In the genomic region with DNA sequence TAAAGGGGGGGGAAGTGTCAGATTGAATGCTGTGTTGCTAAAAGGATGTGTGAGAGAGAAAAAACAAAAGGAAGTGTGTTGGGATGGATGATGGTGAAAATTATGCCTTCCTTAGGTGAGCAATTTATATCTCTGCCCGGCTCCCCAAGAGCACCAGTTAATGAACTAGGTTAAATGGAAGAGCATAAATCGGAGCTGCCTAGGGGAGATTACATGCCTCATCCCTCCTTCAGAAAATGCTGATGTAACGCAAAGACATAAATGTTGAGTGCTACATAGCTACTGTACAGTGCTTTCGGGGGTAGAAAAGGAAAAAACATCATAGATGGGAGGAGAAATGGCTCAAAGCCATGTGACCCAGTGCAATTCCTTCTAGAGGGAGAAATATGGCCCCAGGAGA, we compare ENCODE assay signal across 23 mouse cellular contexts.
A peak's percentile ranks its signal among the peaks of the same experiment; 100 is the strongest.
DNase-seq lines count a peak whose midpoint lies in the region; ATAC-seq lines count a peak whose summit lies in the region.
"Had no signal": no experiment of that assay in that cellular context is flagged by ENCODE, and none has a peak within 500 bp of the region (broad histone marks: within the 10 kb centered on the region; RNA-seq: fewer than 3 reads in every experiment).

No protein-coding gene starts in this region.

- no peak overlapping the region for H3K4me3 ChIP-seq in hindbrain, embryonic 13.5 days
- H3K4me3 ChIP-seq in hindbrain, embryonic 12.5 days: no peak overlapping the region
- no peak overlapping the region for H3K4me3 ChIP-seq in kidney, embryonic 15.5 days (replicated peaks)
- no peak overlapping the region for H3K4me3 ChIP-seq in neural tube, embryonic 14.5 days (ENCODE audit: low read depth, low read length)
- H3K4me3 ChIP-seq: embryonic facial prominence, embryonic 13.5 days; forebrain, embryonic 12.5 days; heart, adult 2 months; heart, embryonic 15.5 days had no signal

- no peaks in the 10 kb centered on the region for H3K27me3 ChIP-seq in hindbrain, embryonic 13.5 days
- no peaks in the 10 kb centered on the region for H3K27me3 ChIP-seq in hindbrain, embryonic 12.5 days
- no peaks in the 10 kb centered on the region for H3K27me3 ChIP-seq in kidney, embryonic 15.5 days
- H3K27me3 ChIP-seq in neural tube, embryonic 14.5 days (ENCODE audit: control insufficient read depth, insufficient read depth, low read length): no peaks in the 10 kb centered on the region
- H3K27me3 ChIP-seq: embryonic facial prominence, embryonic 13.5 days; forebrain, embryonic 12.5 days; heart, embryonic 15.5 days had no signal

- H3K27ac ChIP-seq in hindbrain, embryonic 13.5 days: peak overlapping the region; percentile 61; the same call in 1 of the 2 replicates
- no peak overlapping the region for H3K27ac ChIP-seq in hindbrain, embryonic 12.5 days
- H3K27ac ChIP-seq in kidney, embryonic 15.5 days: peak overlapping the region; percentile 73
- H3K27ac ChIP-seq in neural tube, embryonic 14.5 days (ENCODE audit: low read depth, low read length): peak overlapping the region; percentile 41; the same call in 1 of the 2 replicates
- H3K27ac ChIP-seq: embryonic facial prominence, embryonic 13.5 days; forebrain, embryonic 12.5 days; heart, adult 2 months; heart, embryonic 15.5 days had no signal

- no peak overlapping the region for H3K4me2 ChIP-seq in hindbrain, embryonic 13.5 days
- no peak overlapping the region for H3K4me2 ChIP-seq in hindbrain, embryonic 12.5 days (replicated peaks)
- H3K4me2 ChIP-seq in kidney, embryonic 15.5 days: no peak overlapping the region
- no peak overlapping the region for H3K4me2 ChIP-seq in neural tube, embryonic 14.5 days (ENCODE audit: low read depth, low read length)
- H3K4me2 ChIP-seq: embryonic facial prominence, embryonic 13.5 days; forebrain, embryonic 12.5 days; heart, embryonic 11.5 days; heart, embryonic 15.5 days had no signal

- H3K36me3 ChIP-seq in hindbrain, embryonic 13.5 days: no peaks in the 10 kb centered on the region
- no peaks in the 10 kb centered on the region for H3K36me3 ChIP-seq in hindbrain, embryonic 12.5 days
- H3K36me3 ChIP-seq in kidney, embryonic 15.5 days: peaks cover 78% of the 10 kb centered on the region
- H3K36me3 ChIP-seq in neural tube, embryonic 14.5 days (ENCODE audit: control insufficient read depth, insufficient read depth, low read length): no peaks in the 10 kb centered on the region
- H3K36me3 ChIP-seq: embryonic facial prominence, embryonic 13.5 days; forebrain, embryonic 12.5 days; G1E had no signal

- ATAC-seq in hindbrain, embryonic 13.5 days (ENCODE audit: low FRiP score): peak; percentile 58
- ATAC-seq in hindbrain, embryonic 12.5 days (ENCODE audit: low FRiP score): no peak
- ATAC-seq in kidney, embryonic 15.5 days (replicated peaks; ENCODE audit: low FRiP score): no peak
- ATAC-seq in neural tube, embryonic 14.5 days (ENCODE audit: low read depth): peak; percentile 78
- ATAC-seq in activated CD4-positive, CD25-positive, alpha-beta regulatory T cell, adult 4 months: no peak
- ATAC-seq: CD4-positive, CD25-positive, alpha-beta regulatory T cell, adult 4 months; forebrain, embryonic 16.5 days had no signal

- peaks cover 24% of the 10 kb centered on the region for H3K4me1 ChIP-seq in hindbrain, embryonic 13.5 days (replicated peaks)
- H3K4me1 ChIP-seq in hindbrain, embryonic 12.5 days: peaks cover 17% of the 10 kb centered on the region
- peaks cover 17% of the 10 kb centered on the region for H3K4me1 ChIP-seq in kidney, embryonic 15.5 days
- H3K4me1 ChIP-seq in neural tube, embryonic 14.5 days (ENCODE audit: control insufficient read depth, insufficient read depth, low read length): no peaks in the 10 kb centered on the region

- WGBS in hindbrain, embryonic 13.5 days: 64% methylated on average over 4 of the region's 4 CpGs
- WGBS in hindbrain, embryonic 12.5 days: 79% methylated on average over 4 of the region's 4 CpGs
- 53% methylated on average over 4 of the region's 4 CpGs for WGBS in kidney, embryonic 15.5 days
- WGBS in neural tube, embryonic 14.5 days: 49% methylated on average over 4 of the region's 4 CpGs

- H3K9me3 ChIP-seq in hindbrain, embryonic 13.5 days: no peaks in the 10 kb centered on the region
- H3K9me3 ChIP-seq in hindbrain, embryonic 12.5 days (replicated peaks): no peaks in the 10 kb centered on the region
- H3K9me3 ChIP-seq in kidney, embryonic 15.5 days (replicated peaks): no peaks in the 10 kb centered on the region
- no peaks in the 10 kb centered on the region for H3K9me3 ChIP-seq in neural tube, embryonic 14.5 days (ENCODE audit: control insufficient read depth, low read length)
- H3K9me3 ChIP-seq: embryonic facial prominence, embryonic 13.5 days; forebrain, embryonic 12.5 days; G1E; heart, embryonic 15.5 days had no signal

- no peak overlapping the region for H3K9ac ChIP-seq in hindbrain, embryonic 13.5 days
- no peak overlapping the region for H3K9ac ChIP-seq in hindbrain, embryonic 12.5 days
- H3K9ac ChIP-seq in kidney, embryonic 15.5 days: no peak overlapping the region
- H3K9ac ChIP-seq in neural tube, embryonic 14.5 days (replicated peaks; ENCODE audit: low read depth, low read length): no peak overlapping the region
- H3K9ac ChIP-seq: embryonic facial prominence, embryonic 13.5 days; forebrain, embryonic 12.5 days; heart, embryonic 15.5 days had no signal

- DNase-seq in kidney, postnatal 36 days: no peak
- peak; percentile 2 for DNase-seq in Muller cell, postnatal 12 days (ENCODE audit: inconsistent ontology term)
- DNase-seq: adrenal gland, adult 2 months; adrenal gland, postnatal 25 days; B cell, adult 2 months; cerebellum, adult 18-20 months; cerebellum, adult 9-11 months; cerebellum, postnatal 36 days; gastrocnemius, postnatal 14 days; heart, adult 2 months; heart, postnatal 14 days had no signal

Comparison
In these comparisons a context has a peak if more than half of its experiments do, and no peak if none do; other contexts are left out.
1. ATAC-seq: peak in hindbrain, embryonic 13.5 days (single experiment) and neural tube, embryonic 14.5 days (single experiment); none in hindbrain, embryonic 12.5 days (single experiment), kidney, embryonic 15.5 days (single experiment) and activated CD4-positive, CD25-positive, alpha-beta regulatory T cell, adult 4 months (single experiment).